Mouse (Mus musculus): Measurements from ENCODE around the gene Prnp. TPM values are rescaled to one million over a fixed set of nuclear protein-coding genes. Genes with fewer than 3 reads are reported as not detected.

Gene Prnp
- total and polyA plus RNA-seq, 2 experiments from 2014 or later = 203 to 234 TPM

DNA sequence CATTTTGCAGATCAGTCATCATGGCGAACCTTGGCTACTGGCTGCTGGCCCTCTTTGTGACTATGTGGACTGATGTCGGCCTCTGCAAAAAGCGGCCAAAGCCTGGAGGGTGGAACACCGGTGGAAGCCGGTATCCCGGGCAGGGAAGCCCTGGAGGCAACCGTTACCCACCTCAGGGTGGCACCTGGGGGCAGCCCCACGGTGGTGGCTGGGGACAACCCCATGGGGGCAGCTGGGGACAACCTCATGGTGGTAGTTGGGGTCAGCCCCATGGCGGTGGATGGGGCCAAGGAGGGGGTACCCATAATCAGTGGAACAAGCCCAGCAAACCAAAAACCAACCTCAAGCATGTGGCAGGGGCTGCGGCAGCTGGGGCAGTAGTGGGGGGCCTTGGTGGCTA lies 26.7 kb downstream of the Prnp start:
- TF ChIP-seq CTCF (IDR thresholded peaks at IDR 0.05; ENCODE audit: low read depth) = no peak
- H3K4me3 ChIP-seq (ENCODE audit: low read length) = no peak overlapping the region
- no peak for DNase-seq (ENCODE audit: low spot score)
- H3K36me3 ChIP-seq (ENCODE audit: insufficient read depth, low read length) = peaks cover 12% of the 10 kb centered on the region; the same call in 1 of the 2 replicates
- no peaks in the 10 kb centered on the region for H3K27me3 ChIP-seq (ENCODE audit: insufficient read depth, low read length)
- no peaks in the 10 kb centered on the region; the same call in 1 of the 2 replicates for H3K4me1 ChIP-seq (ENCODE audit: insufficient read depth, low read length)
- no peaks in the 10 kb centered on the region for H3K9me3 ChIP-seq (ENCODE audit: low read length)
- no peak overlapping the region for H3K9ac ChIP-seq (replicated peaks; ENCODE audit: low read length)
- H3K27ac ChIP-seq = no peak overlapping the region
- ATAC-seq = no peak
- 95% methylated on average over 10 of the region's 10 CpGs for WGBS
- no peak overlapping the region for H3K4me2 ChIP-seq (ENCODE audit: low read depth, low read length)

DNA sequence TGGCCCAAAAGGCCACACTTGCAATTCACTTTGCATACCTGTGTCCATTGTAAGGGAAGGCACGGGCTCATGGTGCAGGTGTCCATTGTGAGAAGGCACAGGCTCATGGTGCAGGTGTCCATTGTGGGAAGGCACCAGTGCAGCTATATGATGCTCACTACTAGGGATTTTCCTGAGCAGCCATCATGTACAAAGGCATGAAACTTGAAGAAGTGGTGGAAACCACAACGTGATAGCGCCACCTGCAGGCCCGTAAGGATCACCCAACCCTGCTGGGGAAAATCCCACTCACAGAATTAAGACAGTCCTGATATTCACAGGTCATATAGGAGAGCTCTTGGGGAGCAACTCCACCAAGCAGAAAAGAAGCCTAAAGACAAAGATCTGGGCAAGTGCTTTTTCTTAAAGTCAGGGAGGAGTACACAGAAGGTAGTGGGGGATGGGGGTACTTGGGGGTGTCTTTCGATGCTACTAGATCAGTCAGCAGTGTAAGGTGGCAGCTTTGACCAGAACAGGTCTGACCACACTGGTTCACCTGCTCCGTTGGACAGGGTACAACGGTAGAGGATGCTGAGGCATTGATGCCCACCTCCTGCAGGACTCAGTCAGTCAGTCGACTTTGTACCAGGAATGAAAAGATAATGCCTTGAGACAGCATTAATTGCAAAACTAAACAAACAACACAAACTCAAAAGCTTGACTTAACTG lies 29.8 kb downstream of the Prnp start:
- H3K9me3 ChIP-seq (ENCODE audit: low read length) = no peaks in the 10 kb centered on the region
- peak; percentile 82 for TF ChIP-seq CTCF (IDR thresholded peaks at IDR 0.05; ENCODE audit: low read depth)
- no peak overlapping the region for H3K9ac ChIP-seq (replicated peaks; ENCODE audit: low read length)
- no peak overlapping the region for H3K4me2 ChIP-seq (ENCODE audit: low read depth, low read length)
- H3K27me3 ChIP-seq (ENCODE audit: insufficient read depth, low read length) = no peaks in the 10 kb centered on the region
- H3K4me1 ChIP-seq (ENCODE audit: insufficient read depth, low read length) = no peaks in the 10 kb centered on the region
- WGBS = 41% methylated on average over 8 of the region's 8 CpGs
- ATAC-seq (peak; percentile 73; the same call in 1 of the 2 replicates), DNase-seq (ENCODE audit: low spot score) (peak; percentile 83)
- no peak overlapping the region for H3K4me3 ChIP-seq (ENCODE audit: low read length)
- no peak overlapping the region for H3K27ac ChIP-seq
- peaks cover 12% of the 10 kb centered on the region; the same call in 1 of the 2 replicates for H3K36me3 ChIP-seq (ENCODE audit: insufficient read depth, low read length)

DNA sequence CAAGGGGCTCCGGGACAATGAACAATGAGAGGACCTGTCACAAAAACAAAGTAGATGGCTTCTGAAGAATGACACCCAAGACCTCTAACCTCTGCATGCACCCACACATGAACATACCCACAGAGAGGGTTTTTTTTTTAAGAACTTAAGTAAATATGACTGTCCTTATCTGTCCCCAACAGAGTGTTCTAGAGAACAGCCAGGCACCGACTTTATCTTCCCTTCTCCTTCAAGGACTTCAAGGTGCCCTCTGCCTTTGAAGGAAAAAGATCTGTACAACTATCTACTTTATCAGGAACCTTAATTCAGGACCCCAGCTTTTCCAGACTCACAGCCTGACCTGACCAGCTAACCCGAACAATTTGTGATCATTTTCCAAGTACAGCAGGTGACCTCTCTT lies 30.8 kb downstream of the Prnp start:
- no peak overlapping the region for H3K27ac ChIP-seq
- no peak overlapping the region for H3K4me2 ChIP-seq (ENCODE audit: low read depth, low read length)
- H3K4me1 ChIP-seq (ENCODE audit: insufficient read depth, low read length) = no peaks in the 10 kb centered on the region
- 80% methylated on average over 3 of the region's 3 CpGs for WGBS
- H3K27me3 ChIP-seq (ENCODE audit: insufficient read depth, low read length) = no peaks in the 10 kb centered on the region
- H3K9ac ChIP-seq (replicated peaks; ENCODE audit: low read length) = no peak overlapping the region
- no peak for ATAC-seq
- TF ChIP-seq CTCF (IDR thresholded peaks at IDR 0.05; ENCODE audit: low read depth) = no peak
- H3K4me3 ChIP-seq (ENCODE audit: low read length) = no peak overlapping the region
- peaks cover 12% of the 10 kb centered on the region; the same call in 1 of the 2 replicates for H3K36me3 ChIP-seq (ENCODE audit: insufficient read depth, low read length)
- DNase-seq (ENCODE audit: low spot score) = no peak
- no peaks in the 10 kb centered on the region for H3K9me3 ChIP-seq (ENCODE audit: low read length)

DNA sequence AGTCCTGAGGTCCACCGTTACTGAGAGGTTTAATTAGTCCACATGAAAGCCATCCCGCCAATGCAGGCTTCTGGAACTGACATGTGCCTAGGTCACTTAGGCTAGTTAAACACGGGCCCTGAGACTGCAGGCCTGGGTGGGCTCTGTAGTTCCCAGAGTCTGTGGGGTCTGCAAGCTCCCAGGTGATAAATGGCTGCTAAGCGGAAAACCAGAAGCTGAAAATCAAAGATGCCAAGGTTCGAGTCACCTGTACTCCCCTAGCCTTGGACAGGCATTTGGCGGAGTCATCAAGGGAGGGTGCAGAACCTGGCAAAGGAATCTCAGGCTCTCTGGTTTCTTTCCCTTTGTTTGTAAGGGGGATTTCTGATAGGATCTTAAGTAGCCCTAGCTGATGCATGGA lies 31.8 kb downstream of the Prnp start:
- no peaks in the 10 kb centered on the region for H3K4me1 ChIP-seq (ENCODE audit: insufficient read depth, low read length)
- no peak overlapping the region for H3K4me2 ChIP-seq (ENCODE audit: low read depth, low read length)
- no peak for TF ChIP-seq CTCF (IDR thresholded peaks at IDR 0.05; ENCODE audit: low read depth)
- DNase-seq (ENCODE audit: low spot score) (no peak), ATAC-seq (no peak)
- no peak overlapping the region for H3K27ac ChIP-seq
- H3K9ac ChIP-seq (replicated peaks; ENCODE audit: low read length) = no peak overlapping the region
- no peaks in the 10 kb centered on the region for H3K27me3 ChIP-seq (ENCODE audit: insufficient read depth, low read length)
- H3K4me3 ChIP-seq (ENCODE audit: low read length) = no peak overlapping the region
- 78% methylated on average over 6 of the region's 6 CpGs for WGBS
- no peaks in the 10 kb centered on the region for H3K9me3 ChIP-seq (ENCODE audit: low read length)
- H3K36me3 ChIP-seq (ENCODE audit: insufficient read depth, low read length) = peaks cover 9% of the 10 kb centered on the region; the same call in 1 of the 2 replicates

DNA sequence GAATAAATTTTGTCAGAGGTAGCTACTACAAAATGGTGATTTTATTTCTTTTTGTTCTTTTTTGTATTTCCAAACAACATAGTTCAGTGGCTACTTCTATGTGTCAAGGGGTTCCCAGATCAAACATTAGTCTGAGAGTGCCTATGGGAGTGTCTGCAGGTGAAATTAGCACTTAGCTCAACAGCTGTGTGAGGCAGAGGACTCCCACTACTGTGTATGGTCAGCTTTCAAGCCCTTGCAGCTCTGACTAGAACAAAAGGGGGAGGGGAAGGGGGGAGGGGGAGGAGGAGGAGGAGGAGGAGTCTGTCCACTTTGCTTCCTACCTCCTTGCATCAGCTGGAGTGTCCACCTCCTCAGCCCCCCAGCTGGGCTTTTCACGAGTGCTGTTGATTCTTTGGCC lies 34.6 kb downstream of the Prnp start:
- 21% methylated on average over 1 of the region's 1 CpGs for WGBS
- Histone ChIP-seq H3K36me3 (ENCODE audit: insufficient read depth, low read length) (no peaks in the 10 kb centered on the region), H3K27ac (no peak overlapping the region), H3K9me3 (ENCODE audit: low read length) (no peaks in the 10 kb centered on the region), H3K4me1 (ENCODE audit: insufficient read depth, low read length) (no peaks in the 10 kb centered on the region), H3K9ac (replicated peaks; ENCODE audit: low read length) (no peak overlapping the region), H3K4me3 (ENCODE audit: low read length) (no peak overlapping the region), H3K4me2 (ENCODE audit: low read depth, low read length) (no peak overlapping the region), H3K27me3 (ENCODE audit: insufficient read depth, low read length) (no peaks in the 10 kb centered on the region)
- ATAC-seq (no peak), DNase-seq (ENCODE audit: low spot score) (no peak)
- no peak for TF ChIP-seq CTCF (IDR thresholded peaks at IDR 0.05; ENCODE audit: low read depth)

DNA sequence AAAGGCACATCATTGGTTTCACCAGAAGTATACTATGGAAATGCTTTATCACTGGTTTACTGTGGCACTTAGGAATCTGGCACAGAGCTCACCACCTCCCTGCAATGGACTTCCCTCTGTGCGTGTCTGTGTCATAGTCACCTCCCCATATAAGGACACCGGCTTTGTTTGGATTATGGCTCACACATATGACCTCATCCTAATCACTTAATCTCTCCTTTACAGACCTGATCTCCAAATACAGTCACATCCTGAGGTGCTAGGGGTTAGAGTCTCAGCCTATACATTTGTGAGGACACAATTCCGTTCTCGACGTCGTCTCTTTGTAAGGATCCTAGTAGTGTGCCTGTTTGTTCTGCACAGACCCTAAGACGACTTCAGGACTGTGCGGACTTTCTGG lies 35.5 kb downstream of the Prnp start:
- Histone ChIP-seq H3K36me3 (ENCODE audit: insufficient read depth, low read length) (no peaks in the 10 kb centered on the region), H3K4me2 (ENCODE audit: low read depth, low read length) (no peak overlapping the region), H3K4me1 (ENCODE audit: insufficient read depth, low read length) (no peaks in the 10 kb centered on the region), H3K9me3 (ENCODE audit: low read length) (no peaks in the 10 kb centered on the region), H3K27me3 (ENCODE audit: insufficient read depth, low read length) (no peaks in the 10 kb centered on the region), H3K27ac (no peak overlapping the region), H3K9ac (replicated peaks; ENCODE audit: low read length) (no peak overlapping the region), H3K4me3 (ENCODE audit: low read length) (no peak overlapping the region)
- no peak for DNase-seq (ENCODE audit: low spot score)
- ATAC-seq = no peak
- WGBS = 87% methylated on average over 8 of the region's 8 CpGs
- no peak for TF ChIP-seq CTCF (IDR thresholded peaks at IDR 0.05; ENCODE audit: low read depth)

DNA sequence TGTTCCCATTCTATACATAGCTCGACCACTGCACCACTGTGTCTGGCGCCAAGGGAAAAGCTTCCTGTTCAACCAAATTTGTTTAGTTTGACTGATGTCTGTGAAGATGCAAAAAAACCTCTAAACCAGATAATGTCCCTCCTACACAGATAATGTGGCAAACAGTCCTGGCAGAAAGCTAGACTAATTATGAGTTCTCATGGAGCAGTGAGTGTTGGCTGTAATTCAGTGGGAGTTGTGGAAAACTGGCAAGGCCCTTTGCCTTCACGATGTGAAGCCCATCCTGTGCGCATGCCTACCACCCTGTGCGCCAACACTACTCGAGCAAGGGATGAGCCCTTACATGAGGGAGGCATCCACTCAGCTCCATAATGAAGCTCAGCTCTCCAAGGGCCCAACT lies 36.0 kb downstream of the Prnp start:
- 84% methylated on average over 6 of the region's 6 CpGs for WGBS
- H3K27me3 ChIP-seq (ENCODE audit: insufficient read depth, low read length) = no peaks in the 10 kb centered on the region
- H3K27ac ChIP-seq = no peak overlapping the region
- no peak for ATAC-seq
- no peaks in the 10 kb centered on the region for H3K4me1 ChIP-seq (ENCODE audit: insufficient read depth, low read length)
- H3K9ac ChIP-seq (replicated peaks; ENCODE audit: low read length) = no peak overlapping the region
- no peaks in the 10 kb centered on the region for H3K36me3 ChIP-seq (ENCODE audit: insufficient read depth, low read length)
- no peak for DNase-seq (ENCODE audit: low spot score)
- TF ChIP-seq CTCF (IDR thresholded peaks at IDR 0.05; ENCODE audit: low read depth) = no peak
- no peak overlapping the region for H3K4me2 ChIP-seq (ENCODE audit: low read depth, low read length)
- no peak overlapping the region for H3K4me3 ChIP-seq (ENCODE audit: low read length)
- no peaks in the 10 kb centered on the region for H3K9me3 ChIP-seq (ENCODE audit: low read length)
